Mouse (Mus musculus): Measurements from ENCODE around the gene Usp24. TPM values are rescaled to one million over a fixed set of nuclear protein-coding genes. Genes with fewer than 3 reads are reported as not detected.

The Usp24 gene
- total RNA-seq (2021) (10 to 100 TPM; 32.9 to 34.0 TPM), polyA plus RNA-seq (2012; rRNA removed) (8.5 and 10.7 TPM in 2 replicates)
- long read RNA-seq, full-length matches to known transcripts, result 1 of 6 reads
- long read RNA-seq, partial matches to known transcripts, result 3 of 6 reads
- long read RNA-seq, other reads (novel, unspliced or antisense), result 2 of 6 reads

DNA sequence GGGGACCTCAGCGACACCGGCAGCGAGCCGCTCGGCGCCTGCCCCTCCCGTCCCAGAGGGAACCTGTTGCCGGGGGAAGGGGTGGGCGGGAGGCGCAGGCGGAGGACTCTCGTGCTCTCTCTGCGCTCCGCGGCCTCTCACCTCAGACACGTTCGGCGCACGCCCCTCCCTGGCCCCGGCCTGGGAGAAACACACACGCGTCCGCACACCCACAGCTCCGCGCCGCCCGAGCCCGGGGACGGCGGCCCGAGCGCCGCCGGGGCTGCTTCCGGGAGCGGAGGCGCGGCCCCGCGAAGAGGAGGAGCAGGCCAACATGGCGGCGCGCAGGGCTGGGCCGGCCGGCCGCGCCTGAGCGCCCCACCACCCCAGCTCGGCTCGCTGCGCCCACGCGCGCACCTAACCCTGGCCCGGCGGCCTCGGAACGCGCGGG is at the start of gene Usp24:
Gene Usp24, plus strand, starts transcription at position 293 of the 430 bp plus-strand sequence.
- DNase-seq, result peak; percentile 90

DNA sequence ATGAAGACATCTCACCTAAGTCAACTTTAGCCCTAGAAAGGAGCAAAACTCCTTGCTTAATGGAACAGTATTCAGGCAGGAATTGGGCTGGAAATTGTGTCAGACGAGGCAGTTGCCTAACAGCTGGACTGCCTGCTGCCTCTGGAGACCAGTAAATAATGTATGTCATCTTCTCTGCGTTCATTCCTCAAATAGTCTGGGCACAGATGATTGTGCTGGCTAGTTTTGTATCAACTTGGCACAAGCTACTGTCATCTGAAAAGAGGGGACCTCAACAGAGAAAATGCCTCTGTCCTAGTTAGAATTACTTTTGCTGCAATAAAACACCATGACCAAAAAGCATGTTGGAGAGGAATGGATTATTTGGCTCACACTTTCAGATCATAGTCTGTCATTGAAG is 39.1 kb upstream of the Usp24 start:
- no peak for DNase-seq

DNA sequence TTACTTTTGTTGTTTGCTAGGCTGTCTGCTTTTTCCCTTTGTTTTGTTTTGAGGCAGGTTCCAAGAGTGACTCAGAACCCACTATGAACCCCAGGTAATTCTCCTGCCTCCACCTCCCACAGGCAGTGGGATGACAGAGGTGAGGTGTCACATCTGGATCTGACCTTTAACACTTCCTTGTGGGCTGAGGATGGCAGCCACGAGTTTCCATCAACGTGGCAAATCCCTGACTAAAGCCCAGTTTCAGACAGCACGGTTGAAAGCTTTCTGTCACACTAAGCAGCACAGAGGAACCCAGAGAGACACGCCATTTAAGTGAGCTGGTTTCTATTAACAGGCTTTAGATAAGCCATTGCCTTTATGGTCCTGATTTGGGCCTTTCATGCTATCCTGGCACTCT is 36.8 kb upstream of the Usp24 start:
- no peak for DNase-seq

DNA sequence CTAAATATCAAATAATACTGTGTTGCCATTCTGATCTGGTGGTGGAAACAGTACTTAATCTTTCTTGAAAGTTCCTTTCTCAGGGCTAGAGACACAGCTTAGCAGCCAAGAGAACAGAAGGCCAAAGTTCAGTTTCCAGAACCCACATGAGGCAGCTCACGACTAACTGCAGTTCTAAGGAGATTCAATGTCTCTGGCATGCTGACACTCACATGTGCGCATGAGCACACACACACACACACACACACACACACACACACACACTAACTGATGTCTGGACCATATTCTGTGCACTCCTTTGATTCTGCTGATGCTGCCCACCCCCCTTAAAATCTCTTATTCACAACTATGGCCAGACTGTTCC is 34.9 kb upstream of the Usp24 start:
- no peak for DNase-seq

DNA sequence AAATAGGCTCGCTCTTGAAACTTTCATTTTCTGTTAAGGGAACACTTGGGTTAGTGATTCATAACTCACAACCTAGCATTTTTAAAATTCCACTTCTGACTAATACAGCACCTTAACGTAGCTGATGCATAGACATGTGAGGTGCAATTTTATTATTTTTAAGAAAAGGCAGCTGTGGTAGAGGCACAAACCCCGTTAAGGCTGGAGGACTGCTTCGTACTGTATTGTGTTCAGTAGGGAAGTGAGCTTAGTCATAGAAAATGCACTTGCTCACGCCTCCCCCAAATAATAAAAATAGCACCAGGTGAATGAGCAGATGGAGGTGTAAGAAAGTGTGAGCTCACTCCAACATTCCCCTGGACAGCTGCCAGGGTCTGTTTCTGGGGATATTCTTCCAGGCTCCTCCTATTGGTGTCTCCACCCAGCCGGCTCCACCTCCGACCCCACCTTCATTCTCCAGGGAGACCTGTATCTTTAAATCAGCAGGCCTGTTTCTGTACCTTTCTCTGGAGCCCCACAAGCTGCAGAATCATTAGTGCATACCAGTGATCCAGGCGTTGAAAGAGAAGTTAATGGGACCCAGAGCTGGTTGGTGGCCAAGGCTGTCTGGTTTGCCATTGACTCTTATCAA is 34.4 kb upstream of the Usp24 start:
- DNase-seq, result no peak

DNA sequence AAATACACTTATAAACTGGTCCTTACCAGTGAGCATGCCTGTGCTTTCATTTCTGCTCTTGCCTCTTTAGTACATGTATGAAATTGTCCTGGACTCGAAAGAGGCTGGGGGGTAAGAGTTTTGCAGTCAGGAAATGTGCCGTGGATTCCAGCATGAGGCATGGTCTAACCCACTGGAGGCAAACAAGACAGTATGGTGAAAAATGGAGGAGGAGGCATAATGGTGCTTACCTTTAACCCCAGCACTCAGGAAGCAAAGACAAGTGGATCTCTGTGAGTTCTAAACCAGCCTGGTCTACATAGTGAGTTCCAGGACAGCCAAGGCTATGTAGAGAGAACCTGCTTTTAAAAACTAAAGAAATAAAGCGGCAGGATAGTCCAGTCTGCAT is 33.9 kb upstream of the Usp24 start:
- no peak for DNase-seq

DNA sequence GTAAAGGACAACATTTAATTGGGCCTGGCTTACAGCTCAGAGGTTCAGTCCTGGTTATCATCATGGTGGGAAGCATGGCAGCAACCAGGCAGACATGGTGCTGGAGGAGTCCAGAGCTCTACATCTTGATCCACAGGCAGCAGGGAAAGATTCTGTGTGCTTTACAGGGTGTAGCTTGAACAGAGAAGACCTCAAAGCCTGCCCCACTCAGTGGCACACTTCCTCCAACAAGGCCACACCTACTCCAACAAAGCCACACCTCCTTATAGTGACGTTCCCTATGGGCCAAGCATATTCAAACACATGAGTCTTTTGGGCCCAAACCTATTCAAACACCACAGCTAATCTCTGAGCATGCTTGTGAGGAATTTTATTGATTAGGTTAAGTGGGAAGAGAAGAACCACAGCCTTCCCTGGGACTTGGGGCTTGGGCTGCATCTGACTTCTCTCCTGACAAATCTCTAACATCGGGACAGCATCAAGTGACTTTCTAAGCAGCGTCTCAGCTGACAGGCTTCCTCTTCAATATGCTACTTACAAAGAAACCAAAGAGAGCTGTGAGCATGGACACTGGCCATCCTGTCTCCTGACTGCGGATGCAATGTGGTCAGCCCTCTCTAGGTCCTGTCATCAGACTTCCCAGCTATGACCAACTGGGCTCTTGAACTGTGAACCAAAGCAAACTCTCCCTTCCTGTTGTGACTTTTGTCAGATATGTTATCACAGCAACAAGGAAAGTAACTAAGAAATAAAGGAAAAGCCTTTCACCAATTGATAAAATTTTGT is 28.9 kb upstream of the Usp24 start:
- no peak for DNase-seq

DNA sequence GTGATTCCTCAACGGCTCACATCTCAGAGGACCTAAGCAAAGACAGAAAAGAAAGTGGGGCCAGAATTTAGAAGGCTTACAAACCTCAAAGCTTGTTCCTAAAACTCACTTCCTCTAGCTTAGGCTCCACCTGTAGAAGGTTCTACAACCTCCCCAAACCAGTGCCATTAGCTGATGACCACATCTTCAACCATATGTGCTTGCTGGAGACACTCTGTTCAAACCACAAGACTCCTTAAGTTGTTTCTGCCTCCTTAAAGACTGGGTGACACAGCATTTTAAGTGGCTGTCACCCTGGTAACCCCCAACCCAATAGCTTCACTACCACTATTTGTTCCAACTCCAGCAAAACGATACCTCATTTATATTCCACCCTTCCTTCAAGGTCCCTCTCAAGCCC is 25.8 kb upstream of the Usp24 start:
- DNase-seq, result no peak

DNA sequence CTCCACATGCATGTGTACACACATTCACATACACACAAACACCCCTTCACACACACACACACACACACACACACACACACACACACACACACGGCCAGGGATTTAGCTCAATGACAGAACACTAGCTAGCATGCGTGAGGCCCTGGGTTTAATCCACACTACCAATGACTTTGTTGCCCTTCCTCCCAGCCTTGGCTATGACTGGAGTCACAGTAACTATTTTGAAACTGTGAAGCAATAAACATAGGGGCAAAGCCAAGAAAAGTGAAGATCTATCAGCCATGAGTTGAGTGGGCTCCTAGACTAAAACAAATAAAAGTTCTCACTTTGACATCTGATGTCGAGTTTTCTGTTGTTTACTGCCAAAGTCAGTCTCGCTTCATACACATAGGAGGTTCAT is 23.2 kb upstream of the Usp24 start:
- DNase-seq, result no peak

DNA sequence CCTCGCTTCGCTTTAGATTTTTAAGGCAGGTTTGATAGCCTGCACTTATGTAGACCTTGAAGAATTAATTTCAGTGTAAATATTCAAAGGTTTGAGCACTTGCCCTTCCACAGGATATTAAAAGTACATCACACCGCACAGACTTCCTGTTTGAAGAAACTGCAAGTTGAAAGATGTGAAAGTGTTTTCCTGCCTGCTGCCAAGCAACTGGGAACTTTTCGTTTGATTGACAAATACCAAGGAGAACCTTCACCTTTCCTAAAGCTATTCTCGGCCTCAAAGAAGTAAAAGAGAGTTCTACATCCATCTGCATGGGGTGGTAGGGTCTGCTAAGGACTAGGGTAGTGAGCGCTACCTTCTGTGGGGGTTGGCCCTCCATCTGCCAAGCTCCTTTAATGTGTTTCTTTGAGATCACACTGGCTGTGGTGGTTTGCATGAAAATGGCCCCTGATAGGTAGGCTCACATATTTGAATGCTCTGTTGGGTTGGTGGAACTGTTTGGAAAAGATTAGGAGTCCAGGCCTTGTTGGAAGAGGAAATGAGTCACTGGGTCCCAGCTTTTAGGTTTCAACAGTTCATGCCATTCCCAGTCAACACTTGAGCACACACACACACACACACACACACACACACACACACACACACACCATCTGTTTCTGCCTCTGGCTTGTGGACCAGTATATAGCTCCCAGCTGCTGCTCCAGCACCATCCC is 22.5 kb upstream of the Usp24 start:
- DNase-seq, result no peak

DNA sequence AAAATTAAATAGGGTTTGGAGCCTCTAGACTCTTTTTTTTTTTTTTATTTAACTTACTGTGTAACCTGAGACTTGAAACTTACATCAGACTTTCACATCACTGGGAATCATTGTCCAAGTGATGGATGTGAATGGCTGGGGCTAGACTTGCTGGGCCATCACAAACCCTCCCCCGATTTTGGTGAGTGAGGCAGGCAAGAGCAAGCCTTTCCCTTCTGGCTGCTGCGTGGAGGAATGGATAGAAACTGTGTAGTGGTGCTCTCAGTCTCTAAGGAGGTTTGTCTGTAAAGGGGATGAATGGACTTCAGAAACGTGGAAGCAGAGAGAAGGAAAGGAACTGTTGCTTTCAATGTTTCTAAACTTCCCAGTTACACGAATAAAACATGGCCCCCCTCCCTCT is 20.3 kb upstream of the Usp24 start:
- DNase-seq, result no peak

DNA sequence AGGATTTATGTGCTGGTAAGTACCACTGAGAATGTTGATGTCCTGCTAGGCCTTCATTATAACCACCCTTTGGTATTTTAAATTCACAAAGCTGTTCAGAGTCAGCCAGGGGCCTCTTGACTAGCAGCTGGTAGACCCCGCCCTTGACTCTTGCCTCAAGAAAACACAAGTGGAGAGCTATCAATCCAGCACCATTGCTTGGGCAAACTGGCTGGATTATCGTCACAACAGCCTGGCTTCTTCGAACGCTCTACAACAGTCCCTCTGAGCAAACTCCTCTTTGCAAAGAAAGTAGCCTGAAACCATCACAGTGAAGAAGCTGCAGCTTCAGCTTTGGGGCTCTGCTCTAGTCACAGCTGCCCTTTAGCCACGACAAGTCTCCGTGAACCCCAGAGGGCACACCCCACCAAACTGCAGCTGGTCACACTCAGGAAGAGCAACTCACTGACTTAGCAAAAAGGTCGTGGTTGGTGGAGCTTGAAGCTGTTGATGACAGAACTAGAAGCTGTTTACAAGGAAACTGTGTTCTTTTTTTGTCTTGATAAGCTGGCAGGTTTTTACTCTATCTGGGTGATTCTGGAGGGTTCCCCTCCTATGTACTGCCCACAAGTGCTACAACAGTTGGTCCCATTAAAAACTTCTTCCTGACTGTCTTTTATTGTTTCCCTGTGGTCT is 19.5 kb upstream of the Usp24 start:
- DNase-seq, result no peak

DNA sequence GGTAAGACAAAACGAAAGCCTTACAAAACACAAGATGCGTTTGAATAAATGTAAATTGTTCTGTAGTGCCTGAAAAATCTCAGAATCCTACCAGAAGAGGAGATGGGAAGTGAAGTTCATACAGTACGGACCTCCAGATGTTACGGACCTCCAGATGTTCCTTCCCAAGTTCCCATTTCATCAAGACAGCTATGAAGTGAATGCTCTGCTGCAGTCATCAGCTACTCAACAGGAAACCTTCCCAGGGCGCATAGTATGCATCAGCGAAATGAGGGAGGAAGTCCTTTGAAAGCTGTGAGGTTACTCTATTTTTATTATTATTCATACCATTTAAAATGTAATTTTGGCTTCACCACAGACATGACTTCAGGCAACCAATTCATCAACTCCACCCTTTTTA is 14.7 kb upstream of the Usp24 start:
- DNase-seq, result no peak

DNA sequence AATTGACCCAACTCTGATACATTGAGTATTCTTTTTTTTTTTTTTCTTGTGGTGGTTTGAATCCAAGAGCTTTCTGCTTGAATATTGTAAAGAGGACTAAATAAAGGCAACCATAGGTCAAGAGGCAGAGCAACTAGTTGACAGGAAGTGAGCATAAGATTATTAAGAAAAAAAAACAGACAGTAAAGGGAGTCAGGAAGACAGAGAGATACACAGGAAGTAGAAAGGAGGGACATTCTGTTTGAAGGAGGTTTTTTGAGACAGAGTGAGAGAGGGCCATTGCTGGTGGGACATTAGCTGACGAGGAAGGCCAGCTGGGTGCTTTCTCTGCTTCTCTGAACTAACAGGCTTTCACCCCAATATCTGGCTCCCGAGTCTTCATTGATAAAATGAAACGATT is 7.9 kb upstream of the Usp24 start:
- DNase-seq, result no peak

DNA sequence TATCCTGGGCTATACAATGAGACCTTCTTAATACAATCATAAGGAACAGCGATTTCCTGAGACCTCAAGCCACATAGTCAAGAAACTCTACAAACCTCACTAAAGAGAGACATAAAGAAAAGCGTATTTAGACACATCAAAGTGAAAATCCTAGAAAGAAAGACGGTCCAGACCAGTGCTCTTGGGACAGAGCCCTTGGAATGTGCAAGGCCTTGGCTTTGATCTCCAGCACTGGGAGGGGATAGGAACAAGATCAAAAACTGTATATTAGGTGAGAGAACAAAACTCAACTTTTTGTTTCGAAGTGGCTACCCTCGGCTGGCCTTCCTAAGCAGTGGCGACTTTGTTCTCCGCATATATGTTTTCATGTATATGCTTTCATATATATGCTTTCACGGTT is 3.4 kb upstream of the Usp24 start:
- peak; percentile 30 for DNase-seq

DNA sequence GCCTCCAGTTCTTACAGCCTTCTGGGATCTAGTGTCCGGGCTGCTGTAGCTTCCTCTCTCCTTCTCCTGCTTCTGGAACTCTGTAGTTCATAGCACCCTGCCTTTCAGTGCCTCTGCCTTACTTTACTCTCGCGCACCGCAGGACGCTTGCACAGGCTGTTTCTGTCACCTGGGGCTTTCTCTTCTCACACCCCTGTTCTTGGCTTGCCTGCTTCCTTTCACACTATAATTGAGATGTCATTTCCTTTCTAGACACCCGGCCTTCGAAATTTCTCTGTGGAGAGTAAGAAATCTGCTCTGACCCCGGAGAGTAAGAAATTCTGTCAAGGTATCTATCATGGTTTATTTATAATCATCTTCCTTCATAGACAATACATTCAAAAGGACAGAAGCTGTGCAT is 2.9 kb upstream of the Usp24 start:
- no peak for DNase-seq

DNA sequence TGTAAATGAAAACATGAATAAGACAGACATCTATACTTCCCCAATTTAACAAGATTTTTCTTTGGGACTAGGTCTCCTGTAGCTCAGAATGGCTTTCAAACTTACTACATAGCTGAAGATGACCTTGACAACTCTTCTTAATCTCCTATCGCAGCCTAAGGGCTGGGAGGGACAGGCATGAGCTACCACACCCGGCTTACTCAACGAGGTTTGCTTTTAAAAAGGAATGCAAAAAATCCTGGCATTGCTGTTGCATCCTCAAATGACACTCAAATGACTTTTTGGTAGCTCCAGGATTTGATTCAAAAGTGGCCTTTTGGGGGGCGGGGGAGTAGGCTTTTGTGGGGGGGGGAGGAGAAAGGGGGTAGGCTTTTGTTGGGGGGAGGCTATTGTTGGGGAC is 2.1 kb upstream of the Usp24 start:
- DNase-seq, result no peak

DNA sequence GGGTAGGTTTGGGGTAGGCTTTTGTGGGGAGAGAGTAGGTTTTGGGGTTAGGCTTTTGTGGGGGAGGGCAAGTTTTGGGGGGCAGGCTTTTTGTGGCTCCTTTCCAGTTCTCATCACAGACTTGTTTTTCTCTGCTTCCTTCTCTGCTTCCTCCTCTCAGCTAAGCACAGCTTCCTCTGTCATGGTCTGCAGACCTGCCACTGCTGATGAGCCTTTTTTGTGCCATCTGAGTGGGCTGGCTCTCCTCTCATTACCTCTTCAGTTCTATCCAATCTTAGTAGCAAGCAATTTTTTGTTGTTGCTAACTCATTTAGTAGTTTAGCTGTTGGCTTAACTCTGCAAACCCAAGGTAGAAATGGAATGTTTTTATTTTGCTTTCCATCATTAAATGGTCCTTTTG is 1.7 kb upstream of the Usp24 start:
- DNase-seq, result no peak

DNA sequence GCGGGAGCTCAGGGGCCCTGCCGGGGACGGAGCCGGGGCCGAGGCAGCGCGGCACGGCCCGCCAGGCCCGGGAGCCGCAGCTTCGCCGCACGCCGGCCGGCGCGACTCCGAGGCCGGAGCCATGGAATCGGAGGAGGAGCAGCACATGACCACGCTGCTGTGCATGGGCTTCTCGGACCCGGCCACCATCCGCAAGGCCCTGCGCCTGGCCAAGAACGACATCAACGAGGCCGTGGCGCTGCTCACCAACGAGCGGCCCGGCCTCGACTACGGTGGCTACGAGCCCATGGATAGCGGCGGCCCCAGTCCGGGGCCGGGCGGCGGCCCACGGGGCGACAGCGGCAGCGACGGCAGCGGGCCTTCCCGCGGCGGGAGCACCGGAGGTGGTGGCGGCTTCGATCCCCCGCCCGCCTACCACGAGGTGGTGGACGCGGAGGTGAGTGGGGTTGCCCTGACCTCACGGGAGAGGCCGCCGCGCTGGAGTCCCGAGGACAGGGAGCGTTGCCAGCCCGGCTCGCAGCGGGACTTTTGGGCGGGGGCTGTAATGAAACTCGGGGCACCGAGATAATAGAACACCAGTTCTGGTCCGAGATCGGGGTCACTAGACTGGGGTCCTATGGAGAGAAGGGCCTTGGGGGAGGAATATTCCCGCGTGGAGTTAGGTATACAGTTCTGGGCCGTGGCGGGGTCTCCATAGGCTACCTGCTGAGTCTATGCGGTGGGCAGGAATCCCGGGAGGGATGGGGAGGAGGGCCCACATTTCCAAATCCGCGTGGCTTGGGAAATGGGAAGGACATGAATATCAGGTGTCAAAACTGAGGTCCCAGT is 552 bp downstream of the Usp24 start:
- DNase-seq, result no peak

DNA sequence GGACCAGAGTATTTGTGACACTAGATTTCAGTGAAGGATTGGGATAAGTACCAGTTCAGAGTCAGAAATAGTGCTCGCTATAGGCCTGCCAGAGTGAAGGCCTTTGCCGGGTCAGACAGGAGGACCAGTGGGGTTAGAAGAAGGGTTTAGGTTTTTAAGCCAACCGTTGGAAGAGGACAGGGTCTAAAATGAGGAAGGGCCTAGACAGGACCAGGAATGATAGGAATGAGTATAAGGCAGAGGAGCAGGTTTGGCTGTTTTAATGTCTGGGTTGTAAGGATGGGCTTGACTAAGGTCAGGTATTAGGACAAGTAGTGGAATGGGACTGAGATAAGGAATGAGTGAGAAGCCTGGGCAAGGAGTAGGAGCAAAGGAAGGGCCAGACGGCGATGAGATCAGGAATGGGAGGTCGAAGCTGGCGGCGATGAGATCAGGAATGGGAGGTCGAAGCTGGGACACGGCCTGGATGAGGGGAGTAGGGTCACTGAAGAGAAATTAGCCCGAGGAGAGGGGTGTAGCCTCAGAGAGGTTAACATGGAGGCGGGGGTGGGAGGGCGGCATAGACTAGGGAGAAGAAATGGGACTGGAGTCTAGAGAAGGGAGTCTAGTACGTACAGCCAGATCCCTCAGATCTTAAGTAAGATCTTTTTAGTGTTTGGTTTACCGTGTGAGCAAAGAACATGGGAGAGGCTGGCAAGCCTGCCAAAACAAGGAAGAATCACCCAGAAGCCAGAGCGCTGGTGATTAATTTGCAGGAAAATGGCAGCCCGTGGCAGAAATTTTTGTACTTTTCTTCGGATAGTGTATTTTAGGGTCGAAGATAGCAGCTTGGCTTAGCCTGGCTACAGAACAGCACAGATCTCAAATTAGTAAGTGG is 1.4 kb downstream of the Usp24 start:
- peak; percentile 54 for DNase-seq

DNA sequence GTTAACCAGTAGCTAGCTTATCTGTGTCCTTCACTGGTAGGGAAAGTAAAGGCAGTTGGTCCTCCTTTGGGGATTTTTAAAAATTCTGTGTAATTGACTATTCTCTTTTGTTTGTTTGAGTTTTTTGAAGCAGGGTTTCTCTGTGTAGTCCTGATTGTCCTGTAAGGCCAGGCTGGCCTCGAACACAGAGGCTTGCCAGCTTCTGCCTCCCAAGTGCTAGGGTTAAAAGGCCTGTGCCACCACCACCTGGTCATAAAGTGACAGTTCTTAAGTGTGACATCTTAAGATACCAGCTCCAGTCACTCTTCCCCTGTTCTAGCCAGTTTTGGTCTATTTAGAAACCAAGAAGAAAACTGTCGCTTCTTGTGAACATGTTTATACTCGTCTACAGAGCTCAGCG is 2.2 kb downstream of the Usp24 start:
- DNase-seq, result no peak
